ENCODE assay signal across 14 mouse cellular contexts in genomic region chr2:25172629-25173028, GRCm38 (mm10). TPM values are rescaled to one million over a fixed set of nuclear protein-coding genes. Genes with fewer than 3 reads are reported as not detected.
DNase-seq lines count a peak whose midpoint lies in the region; ATAC-seq and TF ChIP-seq lines count a peak whose summit lies in the region.
"Had no signal": no experiment of that assay in that cellular context is flagged by ENCODE, and none has a peak within 500 bp of the region (broad histone marks: within the 10 kb centered on the region; RNA-seq: fewer than 3 reads in every experiment).

No protein-coding gene starts in this region.

- H3K4me1 ChIP-seq in forebrain, embryonic 11.5 days (replicated peaks; ENCODE audit: control insufficient read depth, insufficient read depth, low read length), result peaks cover 37% of the 10 kb centered on the region
- H3K4me1 ChIP-seq in forebrain, postnatal 0 days (ENCODE audit: insufficient read depth), result peaks cover 6% of the 10 kb centered on the region
- H3K4me1 ChIP-seq in liver, embryonic 12.5 days, result peaks cover 90% of the 10 kb centered on the region
- H3K4me1 ChIP-seq in kidney, embryonic 16.5 days (ENCODE audit: insufficient read depth, low read length), result peaks cover 76% of the 10 kb centered on the region

- no peak overlapping the region for H3K4me3 ChIP-seq in forebrain, embryonic 11.5 days (ENCODE audit: low read depth, low read length)
- no peak overlapping the region for H3K4me3 ChIP-seq in forebrain, postnatal 0 days (ENCODE audit: low read depth, low read length)
- H3K4me3 ChIP-seq in liver, embryonic 12.5 days, result no peak overlapping the region
- no peak overlapping the region for H3K4me3 ChIP-seq in kidney, embryonic 16.5 days (ENCODE audit: low read length)
- H3K4me3 ChIP-seq: embryonic facial prominence, embryonic 13.5 days; limb, embryonic 13.5 days; midbrain, embryonic 12.5 days had no signal

- no peak overlapping the region for H3K9ac ChIP-seq in forebrain, embryonic 11.5 days (ENCODE audit: low read length)
- no peak overlapping the region for H3K9ac ChIP-seq in forebrain, postnatal 0 days
- no peak overlapping the region for H3K9ac ChIP-seq in liver, embryonic 12.5 days
- no peak overlapping the region for H3K9ac ChIP-seq in kidney, embryonic 16.5 days (replicated peaks; ENCODE audit: low read length)
- H3K9ac ChIP-seq: embryonic facial prominence, embryonic 13.5 days; limb, embryonic 13.5 days; midbrain, embryonic 12.5 days had no signal

- ATAC-seq in forebrain, embryonic 11.5 days (replicated peaks; ENCODE audit: low FRiP score), result no peak
- ATAC-seq in forebrain, postnatal 0 days, result no peak
- ATAC-seq in liver, embryonic 12.5 days, result 0 out of 2 replicates have a peak, but pooled peaks have one; percentile 11
- ATAC-seq in kidney, embryonic 16.5 days (ENCODE audit: low FRiP score, low TSS enrichment), result no peak

- no peak overlapping the region for H3K27ac ChIP-seq in forebrain, embryonic 11.5 days (ENCODE audit: low read depth, low read length)
- no peak overlapping the region for H3K27ac ChIP-seq in forebrain, postnatal 0 days (ENCODE audit: low read depth, low read length)
- H3K27ac ChIP-seq in liver, embryonic 12.5 days, result no peak overlapping the region
- no peak overlapping the region for H3K27ac ChIP-seq in kidney, embryonic 16.5 days (ENCODE audit: low read length)
- H3K27ac ChIP-seq: embryonic facial prominence, embryonic 13.5 days; limb, embryonic 13.5 days; midbrain, embryonic 12.5 days had no signal

- H3K36me3 ChIP-seq in forebrain, embryonic 11.5 days (ENCODE audit: control insufficient read depth, insufficient read depth, low read length), result no peaks in the 10 kb centered on the region
- H3K36me3 ChIP-seq in forebrain, postnatal 0 days (ENCODE audit: insufficient read depth), result no peaks in the 10 kb centered on the region
- H3K36me3 ChIP-seq in liver, embryonic 12.5 days, result no peaks in the 10 kb centered on the region
- H3K36me3 ChIP-seq in kidney, embryonic 16.5 days (ENCODE audit: insufficient read depth, low read length), result no peaks in the 10 kb centered on the region
- H3K36me3 ChIP-seq: embryonic facial prominence, embryonic 13.5 days; limb, embryonic 13.5 days; midbrain, embryonic 12.5 days had no signal

- no peak for TF ChIP-seq CTCF in forebrain, postnatal 0 days (IDR thresholded peaks at IDR 0.05; ENCODE audit: low read depth)

- H3K27me3 ChIP-seq in forebrain, embryonic 11.5 days (ENCODE audit: control insufficient read depth, insufficient read depth, low read length), result no peaks in the 10 kb centered on the region
- H3K27me3 ChIP-seq in forebrain, postnatal 0 days (ENCODE audit: insufficient read depth, low read length), result no peaks in the 10 kb centered on the region
- H3K27me3 ChIP-seq in liver, embryonic 12.5 days (replicated peaks), result peaks cover 14% of the 10 kb centered on the region
- no peaks in the 10 kb centered on the region; the same call in 1 of the 2 replicates for H3K27me3 ChIP-seq in kidney, embryonic 16.5 days (ENCODE audit: insufficient read depth, low read length)

- DNase-seq in forebrain, embryonic 11.5 days (ENCODE audit: low spot score), result peak; percentile 42
- no peak for DNase-seq in forebrain, postnatal 0 days
- DNase-seq in urinary bladder, postnatal 25 days (ENCODE audit: low spot score), result peak; percentile 62
- no peak for DNase-seq in urinary bladder, postnatal 10 days (ENCODE audit: low spot score)
- DNase-seq in urinary bladder, postnatal 36 days (ENCODE audit: low spot score in 2 of 2), result peak; percentile 73 to 84
- DNase-seq in natural killer cell, adult 2 months (ENCODE audit: low spot score in 2 of 2), result no peak
- DNase-seq: cerebellum, adult 11 months; gastrocnemius, postnatal 14 days had no signal

- WGBS in forebrain, embryonic 11.5 days, result 77% methylated on average over 8 of the region's 8 CpGs
- WGBS in forebrain, postnatal 0 days, result 77% methylated on average over 8 of the region's 8 CpGs
- WGBS in liver, embryonic 12.5 days (ENCODE audit: insufficient replicate concordance), result 35% methylated on average over 8 of the region's 8 CpGs
- WGBS in kidney, embryonic 16.5 days, result 36% methylated on average over 8 of the region's 8 CpGs

- no peaks in the 10 kb centered on the region for H3K9me3 ChIP-seq in forebrain, embryonic 11.5 days (ENCODE audit: control insufficient read depth, low read length)
- H3K9me3 ChIP-seq in forebrain, postnatal 0 days (ENCODE audit: low read length), result no peaks in the 10 kb centered on the region
- no peaks in the 10 kb centered on the region for H3K9me3 ChIP-seq in liver, embryonic 12.5 days (replicated peaks)
- no peaks in the 10 kb centered on the region for H3K9me3 ChIP-seq in kidney, embryonic 16.5 days (ENCODE audit: low read length)
- H3K9me3 ChIP-seq: embryonic facial prominence, embryonic 13.5 days; limb, embryonic 13.5 days; midbrain, embryonic 12.5 days had no signal

- no peak overlapping the region for H3K4me2 ChIP-seq in forebrain, embryonic 11.5 days (ENCODE audit: low read depth, low read length, severe bottlenecking)
- H3K4me2 ChIP-seq in forebrain, postnatal 0 days (ENCODE audit: low read depth), result no peak overlapping the region
- H3K4me2 ChIP-seq in liver, embryonic 12.5 days, result no peak overlapping the region; the same call in 1 of the 2 replicates
- no peak overlapping the region for H3K4me2 ChIP-seq in kidney, embryonic 16.5 days (replicated peaks; ENCODE audit: low read depth, low read length)
- H3K4me2 ChIP-seq: embryonic facial prominence, embryonic 13.5 days; limb, embryonic 13.5 days; midbrain, embryonic 12.5 days had no signal

RNA-seq across cellular contexts. Expression of gene Nrarp, which starts 7.9 kb away (rescaled TPM):
- 63.6 and 72.1 TPM in 2 replicates for polyA plus RNA-seq in forebrain, embryonic 11.5 days (2014; fragmentation: Nextera tagmentation; extraction: Ambion mirVana)
- 38.2 and 40.0 TPM in 2 replicates for total RNA-seq in forebrain, postnatal 0 days (2014; rRNA removed)
- polyA plus RNA-seq in forebrain, postnatal 0 days (2015; fragmentation: Nextera tagmentation; extraction: Ambion mirVana), result 17.0 and 17.8 TPM in 2 replicates
- polyA plus RNA-seq in liver, embryonic 12.5 days (2016; fragmentation: Nextera tagmentation; extraction: Ambion mirVana), result 5.9 and 6.2 TPM in 2 replicates
- polyA plus RNA-seq in kidney, embryonic 16.5 days (2015; fragmentation: Nextera tagmentation; extraction: Ambion mirVana), result 18.4 and 18.8 TPM in 2 replicates

RNA-seq across cellular contexts. Expression of gene Tor4a, which starts 24.1 kb away (rescaled TPM):
- polyA plus RNA-seq in forebrain, embryonic 11.5 days (2014; fragmentation: Nextera tagmentation; extraction: Ambion mirVana), result 1.3 and 1.5 TPM in 2 replicates
- total RNA-seq in forebrain, postnatal 0 days (2014; rRNA removed), result 1.7 and 3.3 TPM in 2 replicates
- polyA plus RNA-seq in forebrain, postnatal 0 days (2015; fragmentation: Nextera tagmentation; extraction: Ambion mirVana), result 0.92 and 1.2 TPM in 2 replicates
- 7.2 and 7.4 TPM in 2 replicates for polyA plus RNA-seq in liver, embryonic 12.5 days (2016; fragmentation: Nextera tagmentation; extraction: Ambion mirVana)
- 16.0 and 16.8 TPM in 2 replicates for polyA plus RNA-seq in kidney, embryonic 16.5 days (2015; fragmentation: Nextera tagmentation; extraction: Ambion mirVana)

RNA-seq across cellular contexts. Expression of gene Nelfb, which starts 38.7 kb away (rescaled TPM):
- 110 TPM in 2 replicates for polyA plus RNA-seq in forebrain, embryonic 11.5 days (2014; fragmentation: Nextera tagmentation; extraction: Ambion mirVana)
- 94.6 and 115 TPM in 2 replicates for total RNA-seq in forebrain, postnatal 0 days (2014; rRNA removed)
- 57.1 and 76.1 TPM in 2 replicates for polyA plus RNA-seq in forebrain, postnatal 0 days (2015; fragmentation: Nextera tagmentation; extraction: Ambion mirVana)
- polyA plus RNA-seq in liver, embryonic 12.5 days (2016; fragmentation: Nextera tagmentation; extraction: Ambion mirVana), result 56.7 and 61.5 TPM in 2 replicates
- polyA plus RNA-seq in kidney, embryonic 16.5 days (2015; fragmentation: Nextera tagmentation; extraction: Ambion mirVana), result 131 and 138 TPM in 2 replicates

RNA-seq across cellular contexts. Expression of gene Stpg3, which starts 41.8 kb away (rescaled TPM):
- not detected in 2 replicates for polyA plus RNA-seq in forebrain, embryonic 11.5 days (2014; fragmentation: Nextera tagmentation; extraction: Ambion mirVana)
- not detected in 2 replicates for total RNA-seq in forebrain, postnatal 0 days (2014; rRNA removed)
- not detected in 2 replicates for polyA plus RNA-seq in forebrain, postnatal 0 days (2015; fragmentation: Nextera tagmentation; extraction: Ambion mirVana)
- polyA plus RNA-seq in liver, embryonic 12.5 days (2016; fragmentation: Nextera tagmentation; extraction: Ambion mirVana), result not detected in 2 replicates
- 0.54 and 0.82 TPM in 2 replicates for polyA plus RNA-seq in kidney, embryonic 16.5 days (2015; fragmentation: Nextera tagmentation; extraction: Ambion mirVana)
- total RNA-seq: gastrocnemius, postnatal 14 days; hematopoietic stem cell, adult 5-6 weeks had no signal
- polyA plus RNA-seq: midbrain, embryonic 12.5 days had no signal

RNA-seq across cellular contexts. Expression of gene Fam166a, which starts 45.9 kb away (rescaled TPM):
- 0.88 and 1.3 TPM in 2 replicates for polyA plus RNA-seq in forebrain, embryonic 11.5 days (2014; fragmentation: Nextera tagmentation; extraction: Ambion mirVana)
- total RNA-seq in forebrain, postnatal 0 days (2014; rRNA removed), result not detected in 2 replicates
- polyA plus RNA-seq in forebrain, postnatal 0 days (2015; fragmentation: Nextera tagmentation; extraction: Ambion mirVana), result 0.94 TPM in 1 of 2 replicates, not detected in the other
- 1.2 TPM in 1 of 2 replicates, not detected in the other for polyA plus RNA-seq in liver, embryonic 12.5 days (2016; fragmentation: Nextera tagmentation; extraction: Ambion mirVana)
- polyA plus RNA-seq in kidney, embryonic 16.5 days (2015; fragmentation: Nextera tagmentation; extraction: Ambion mirVana), result 0.37 TPM in 1 of 2 replicates, not detected in the other
- total RNA-seq: gastrocnemius, postnatal 14 days; hematopoietic stem cell, adult 5-6 weeks had no signal
- polyA plus RNA-seq: embryonic facial prominence, embryonic 13.5 days; limb, embryonic 13.5 days had no signal

Comparison
In these comparisons a context has a peak if more than half of its experiments do, and no peak if none do; other contexts are left out.
1. DNase-seq: peak in forebrain, embryonic 11.5 days (single experiment), urinary bladder, postnatal 25 days (single experiment) and urinary bladder, postnatal 36 days (2 of 2); none in forebrain, postnatal 0 days (single experiment), urinary bladder, postnatal 10 days (single experiment) and natural killer cell, adult 2 months (0 of 2).